Mouse (Mus musculus): ENCODE measurements at regions not wholly inside any gene's neighbourhood (a gene's known extent, or its start where the extent isn't known, plus 50 kb on each side); places are given as distances from the start of the nearest gene placed in this dataset.

- Histone ChIP-seq H3K9me3 (ENCODE audit: control insufficient read depth, low read length) (no peaks in the 10 kb centered on the region), H3K9ac (no peak overlapping the region), H3K4me3 (replicated peaks; ENCODE audit: low read length) (no peak overlapping the region), H3K4me1 (replicated peaks; ENCODE audit: control insufficient read depth, insufficient read depth, low read length) (no peaks in the 10 kb centered on the region), H3K36me3 (replicated peaks; ENCODE audit: control insufficient read depth, insufficient read depth) (no peaks in the 10 kb centered on the region), H3K27me3 (ENCODE audit: control insufficient read depth, insufficient read depth, low read length) (no peaks in the 10 kb centered on the region), H3K27ac (no peak overlapping the region), H3K4me2 (replicated peaks) (no peak overlapping the region)
- ATAC-seq (ENCODE audit: low FRiP score): no peak
- DNase-seq (ENCODE audit: low spot score): no peak
Measured at GRCm38 (mm10) chr8:44656031-44656430, 279.2 kb upstream of the Fat1 start.

GRCm38 (mm10) chr8:44656470-44656869 is 278.8 kb upstream of the Fat1 start:
- ATAC-seq (ENCODE audit: low FRiP score) (no peak), DNase-seq (ENCODE audit: low spot score) (no peak)
- Histone ChIP-seq H3K9me3 (ENCODE audit: control insufficient read depth, low read length) (no peaks in the 10 kb centered on the region), H3K4me1 (replicated peaks; ENCODE audit: control insufficient read depth, insufficient read depth, low read length) (no peaks in the 10 kb centered on the region), H3K4me3 (replicated peaks; ENCODE audit: low read length) (no peak overlapping the region), H3K4me2 (replicated peaks) (no peak overlapping the region), H3K36me3 (replicated peaks; ENCODE audit: control insufficient read depth, insufficient read depth) (no peaks in the 10 kb centered on the region), H3K27ac (no peak overlapping the region), H3K9ac (no peak overlapping the region), H3K27me3 (ENCODE audit: control insufficient read depth, insufficient read depth, low read length) (no peaks in the 10 kb centered on the region)
- WGBS: 81% methylated on average over 4 of the region's 4 CpGs

DNA sequence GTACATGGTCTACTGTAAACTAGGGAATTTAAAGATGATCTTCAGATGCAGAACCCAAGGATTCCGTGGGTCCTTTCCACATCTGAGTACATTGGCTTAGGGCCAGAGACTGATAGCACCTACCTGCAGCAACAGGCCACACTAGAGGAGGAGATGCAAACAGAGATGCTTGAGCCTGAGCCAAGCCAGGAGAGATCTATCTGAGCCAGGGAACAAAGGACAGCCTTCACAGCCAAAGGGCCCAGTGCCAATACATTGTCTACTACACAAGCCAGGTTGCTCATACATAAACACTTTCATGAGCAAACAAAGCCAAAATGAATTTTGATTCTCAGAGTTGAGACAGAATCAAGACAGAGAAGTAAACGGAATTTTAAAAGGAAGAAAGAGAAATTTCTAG is 273.6 kb upstream of the Fat1 start:
- Histone ChIP-seq H3K4me1 (replicated peaks; ENCODE audit: control insufficient read depth, insufficient read depth, low read length) (no peaks in the 10 kb centered on the region), H3K36me3 (replicated peaks; ENCODE audit: control insufficient read depth, insufficient read depth) (no peaks in the 10 kb centered on the region), H3K9me3 (ENCODE audit: control insufficient read depth, low read length) (no peaks in the 10 kb centered on the region), H3K27me3 (ENCODE audit: control insufficient read depth, insufficient read depth, low read length) (no peaks in the 10 kb centered on the region), H3K27ac (no peak overlapping the region), H3K4me2 (replicated peaks) (no peak overlapping the region), H3K9ac (no peak overlapping the region), H3K4me3 (replicated peaks; ENCODE audit: low read length) (no peak overlapping the region)
- no peak for DNase-seq (ENCODE audit: low spot score)
- ATAC-seq (ENCODE audit: low FRiP score): no peak
- 79% methylated on average over 2 of the region's 2 CpGs for WGBS

- ATAC-seq (ENCODE audit: low FRiP score) (no peak), DNase-seq (ENCODE audit: low spot score) (no peak)
- no peak overlapping the region for H3K9ac ChIP-seq
- WGBS: 93% methylated on average over 9 of the region's 9 CpGs
- no peaks in the 10 kb centered on the region for H3K4me1 ChIP-seq (replicated peaks; ENCODE audit: control insufficient read depth, insufficient read depth, low read length)
- no peaks in the 10 kb centered on the region for H3K27me3 ChIP-seq (ENCODE audit: control insufficient read depth, insufficient read depth, low read length)
- no peaks in the 10 kb centered on the region for H3K9me3 ChIP-seq (ENCODE audit: control insufficient read depth, low read length)
- H3K27ac ChIP-seq: no peak overlapping the region
- no peak overlapping the region for H3K4me3 ChIP-seq (replicated peaks; ENCODE audit: low read length)
- H3K36me3 ChIP-seq (replicated peaks; ENCODE audit: control insufficient read depth, insufficient read depth): no peaks in the 10 kb centered on the region
- no peak overlapping the region for H3K4me2 ChIP-seq (replicated peaks)
Measured at GRCm38 (mm10) chr8:44687126-44687525, 248.1 kb upstream of the Fat1 start.

DNA sequence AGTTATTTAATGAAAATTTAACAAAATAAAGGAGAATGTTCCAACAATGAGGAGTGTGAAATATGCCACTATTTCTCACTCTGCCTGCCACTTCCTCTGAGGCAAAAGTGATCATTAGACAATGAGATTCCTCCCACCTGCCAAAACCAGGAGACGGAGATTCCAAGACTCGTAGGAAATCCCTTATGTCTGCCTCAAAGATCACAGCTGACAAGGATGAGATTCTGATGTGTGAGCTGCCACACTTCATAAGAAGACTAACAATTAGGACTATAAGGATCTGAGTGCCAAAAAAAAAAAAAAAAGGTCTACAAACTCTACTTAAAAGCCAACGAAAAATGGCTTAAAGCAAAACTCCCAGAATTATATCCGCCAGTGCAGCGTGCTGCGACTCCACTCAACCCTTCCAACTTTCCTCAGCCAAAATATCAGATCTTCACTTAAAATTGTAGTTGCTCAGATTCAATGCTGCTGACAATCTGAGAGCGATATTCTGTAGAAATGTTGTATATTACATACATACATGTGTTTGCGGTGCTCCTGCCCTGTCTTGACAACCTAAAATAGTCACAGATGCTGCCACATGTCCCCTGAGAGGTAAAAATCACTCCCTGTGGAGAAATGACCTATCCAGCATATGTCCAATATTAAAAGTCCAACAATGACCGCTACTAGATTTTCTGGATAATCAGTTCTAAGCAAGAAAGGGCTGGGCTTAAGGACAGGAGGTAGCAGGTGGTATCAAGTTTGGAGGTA is 245.2 kb upstream of the Fat1 start:
- Histone ChIP-seq H3K9me3 (ENCODE audit: control insufficient read depth, low read length) (no peaks in the 10 kb centered on the region), H3K4me2 (replicated peaks) (no peak overlapping the region), H3K4me1 (replicated peaks; ENCODE audit: control insufficient read depth, insufficient read depth, low read length) (0 out of 2 replicates have a peak, but pooled peaks cover 9% of the 10 kb centered on the region), H3K36me3 (replicated peaks; ENCODE audit: control insufficient read depth, insufficient read depth) (no peaks in the 10 kb centered on the region), H3K9ac (no peak overlapping the region), H3K4me3 (replicated peaks; ENCODE audit: low read length) (no peak overlapping the region), H3K27me3 (ENCODE audit: control insufficient read depth, insufficient read depth, low read length) (no peaks in the 10 kb centered on the region), H3K27ac (no peak overlapping the region)
- ATAC-seq (ENCODE audit: low FRiP score) (no peak), DNase-seq (ENCODE audit: low spot score) (no peak)
- WGBS: 87% methylated on average over 9 of the region's 9 CpGs

DNA sequence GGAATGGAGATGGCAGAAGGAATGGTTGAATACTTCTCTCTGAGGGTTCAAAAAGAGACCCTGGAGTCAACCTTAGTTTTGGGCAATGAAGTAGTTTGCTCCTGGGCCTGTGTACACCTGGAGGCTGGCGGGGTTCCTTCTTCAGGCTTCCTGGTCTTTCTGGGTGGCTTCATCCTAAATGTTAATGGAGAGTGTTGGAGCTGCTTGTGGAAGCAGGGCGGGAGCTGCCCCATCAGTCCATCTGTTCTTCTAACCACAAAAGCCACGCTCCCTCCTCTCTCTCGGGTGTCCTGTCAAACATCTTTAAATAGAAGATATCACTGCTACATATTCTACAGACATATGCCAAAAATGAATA is 244.7 kb upstream of the Fat1 start:
- H3K4me2 ChIP-seq (replicated peaks): no peak overlapping the region
- H3K36me3 ChIP-seq (replicated peaks; ENCODE audit: control insufficient read depth, insufficient read depth): no peaks in the 10 kb centered on the region
- 88% methylated on average over 4 of the region's 4 CpGs for WGBS
- no peak overlapping the region for H3K27ac ChIP-seq
- no peak overlapping the region for H3K9ac ChIP-seq
- no peak for DNase-seq (ENCODE audit: low spot score)
- no peaks in the 10 kb centered on the region for H3K27me3 ChIP-seq (ENCODE audit: control insufficient read depth, insufficient read depth, low read length)
- peaks cover 11% of the 10 kb centered on the region; the same call in 1 of the 2 replicates for H3K4me1 ChIP-seq (replicated peaks; ENCODE audit: control insufficient read depth, insufficient read depth, low read length)
- H3K4me3 ChIP-seq (replicated peaks; ENCODE audit: low read length): no peak overlapping the region
- no peaks in the 10 kb centered on the region for H3K9me3 ChIP-seq (ENCODE audit: control insufficient read depth, low read length)
- no peak for ATAC-seq (ENCODE audit: low FRiP score)

- Histone ChIP-seq H3K4me3 (replicated peaks; ENCODE audit: low read length) (no peak overlapping the region), H3K27me3 (ENCODE audit: control insufficient read depth, insufficient read depth, low read length) (no peaks in the 10 kb centered on the region), H3K36me3 (replicated peaks; ENCODE audit: control insufficient read depth, insufficient read depth) (no peaks in the 10 kb centered on the region), H3K9me3 (ENCODE audit: control insufficient read depth, low read length) (no peaks in the 10 kb centered on the region), H3K27ac (no peak overlapping the region), H3K9ac (no peak overlapping the region), H3K4me2 (replicated peaks) (no peak overlapping the region), H3K4me1 (replicated peaks; ENCODE audit: control insufficient read depth, insufficient read depth, low read length) (peaks cover 11% of the 10 kb centered on the region; the same call in 1 of the 2 replicates)
- ATAC-seq (ENCODE audit: low FRiP score) (no peak), DNase-seq (ENCODE audit: low spot score) (no peak)
- 79% methylated on average over 7 of the region's 7 CpGs for WGBS
Measured at GRCm38 (mm10) chr8:44691140-44691539, 244.1 kb upstream of the Fat1 start.

GRCm38 (mm10) chr8:44692036-44692688 is 243.1 kb upstream of the Fat1 start:
- H3K4me1 ChIP-seq (replicated peaks; ENCODE audit: control insufficient read depth, insufficient read depth, low read length): peaks cover 11% of the 10 kb centered on the region; the same call in 1 of the 2 replicates
- DNase-seq (ENCODE audit: low spot score) (no peak), ATAC-seq (ENCODE audit: low FRiP score) (no peak)
- no peak overlapping the region for H3K9ac ChIP-seq
- H3K27ac ChIP-seq: no peak overlapping the region
- H3K27me3 ChIP-seq (ENCODE audit: control insufficient read depth, insufficient read depth, low read length): no peaks in the 10 kb centered on the region
- H3K9me3 ChIP-seq (ENCODE audit: control insufficient read depth, low read length): no peaks in the 10 kb centered on the region
- H3K36me3 ChIP-seq (replicated peaks; ENCODE audit: control insufficient read depth, insufficient read depth): no peaks in the 10 kb centered on the region
- no peak overlapping the region for H3K4me2 ChIP-seq (replicated peaks)
- 81% methylated on average over 8 of the region's 8 CpGs for WGBS
- H3K4me3 ChIP-seq (replicated peaks; ENCODE audit: low read length): no peak overlapping the region

- no peak overlapping the region for H3K4me3 ChIP-seq (replicated peaks; ENCODE audit: low read length)
- no peak for DNase-seq (ENCODE audit: low spot score)
- H3K9me3 ChIP-seq (ENCODE audit: control insufficient read depth, low read length): no peaks in the 10 kb centered on the region
- peaks cover 11% of the 10 kb centered on the region; the same call in 1 of the 2 replicates for H3K4me1 ChIP-seq (replicated peaks; ENCODE audit: control insufficient read depth, insufficient read depth, low read length)
- ATAC-seq (ENCODE audit: low FRiP score): no peak
- no peak overlapping the region for H3K9ac ChIP-seq
- H3K36me3 ChIP-seq (replicated peaks; ENCODE audit: control insufficient read depth, insufficient read depth): no peaks in the 10 kb centered on the region
- WGBS: 60% methylated on average over 9 of the region's 9 CpGs
- no peak overlapping the region for H3K4me2 ChIP-seq (replicated peaks)
- no peak overlapping the region for H3K27ac ChIP-seq
- no peaks in the 10 kb centered on the region for H3K27me3 ChIP-seq (ENCODE audit: control insufficient read depth, insufficient read depth, low read length)
Measured at GRCm38 (mm10) chr8:44694861-44695260, 240.4 kb upstream of the Fat1 start.
